Mouse (Mus musculus) neural tube, embryonic 11.5 days (tissue): Measurements from ENCODE around the gene Apc2. TPM values are rescaled to one million over a fixed set of nuclear protein-coding genes. Genes with fewer than 3 reads are reported as not detected.

ENCODE experiments used
- ATAC-seq: fragments of 200-750 bp; cut with Nextera tagmentation; 2 replicates; pipeline ENCODE4 v1.8.0; 2017; ENCODE audit warnings: moderate number of reproducible peaks, mild to moderate bottlenecking, moderate TSS enrichment, moderate library complexity; ENCODE audit not compliant: insufficient read depth, low FRiP score, low TSS enrichment
- DNase-seq: peaks from one replicate; pipeline ENCODE4 v3.0.0-alpha.2; 2015; ENCODE audit warnings: low spot score
- H3K27ac ChIP-seq: fragments of 300-500 bp; sonication (generic); 2 replicates; pipeline ENCODE4 v1.5.1; 2014; ENCODE audit warnings: low read depth, mild to moderate bottlenecking, low read length
- H3K27me3 ChIP-seq: fragments of 300-500 bp; sonication (generic); 2 replicates; pipeline ENCODE4 v1.6.1; 2014; ENCODE audit warnings: mild to moderate bottlenecking, low read length, mixed read lengths; ENCODE audit not compliant: control insufficient read depth, insufficient read depth
- H3K36me3 ChIP-seq: fragments of 300-500 bp; sonication (generic); 2 replicates; pipeline ENCODE4 v1.6.1; 2014; ENCODE audit warnings: mild to moderate bottlenecking, low read length, moderate library complexity, mixed read lengths; ENCODE audit not compliant: control insufficient read depth, insufficient read depth
- H3K4me1 ChIP-seq: fragments of 300-500 bp; sonication (generic); 2 replicates; pipeline ENCODE4 v1.6.1; 2014; ENCODE audit warnings: low read length, mixed read lengths; ENCODE audit not compliant: control insufficient read depth, insufficient read depth
- H3K4me2 ChIP-seq: fragments of 300-500 bp; sonication (generic); 2 replicates; pipeline ENCODE4 v1.6.1; 2014; ENCODE audit warnings: low read depth, mild to moderate bottlenecking, moderate library complexity
- H3K4me3 ChIP-seq: fragments of 300-500 bp; sonication (generic); 2 replicates; pipeline ENCODE4 v1.5.1; 2014; ENCODE audit warnings: low read depth, low read length
- H3K9ac ChIP-seq: fragments of 300-500 bp; sonication (generic); 2 replicates; pipeline ENCODE4 v1.6.1; 2014; ENCODE audit warnings: mild to moderate bottlenecking, low read length
- H3K9me3 ChIP-seq: fragments of 300-500 bp; sonication (generic); 2 replicates; pipeline ENCODE4 v1.6.1; 2016; ENCODE audit warnings: low read length; ENCODE audit not compliant: control insufficient read depth
- WGBS: fragments of 180-500 bp; shearing (Covaris S2); extraction: QIAGEN DNeasy Blood & Tissue Kit; methylation state at CpG from one replicate; pipeline ENCODE4 v1.1.7; 2014; 5-methylcytosine and 5-hydroxymethylcytosine counted together
- polyA plus RNA-seq: library from polyadenylated mRNA; unstranded; fragments of >200 nt; fragmentation: Nextera tagmentation; extraction: Ambion mirVana; gene quantifications from 2 replicates; pipeline ENCODE4 v1.2.1, GENCODE M21; 2014

The Apc2 gene
- polyA plus RNA-seq, 1 experiment from 2014 or later, result 81.4 TPM

- Histone ChIP-seq H3K36me3 (peaks cover 3% of the 10 kb centered on the region), H3K4me2 (peak within 1 kb of the TSS; percentile 65), H3K4me1 (peaks cover 19% of the 10 kb centered on the region), H3K27ac (peak within 1 kb of the TSS; percentile 90), H3K9me3 (no peaks in the 10 kb centered on the region), H3K27me3 (no peaks in the 10 kb centered on the region), H3K4me3 (peak within 1 kb of the TSS; percentile 43), H3K9ac (peak within 1 kb of the TSS; percentile 48)
- under 1% methylated on average over 49 of the region's 49 CpGs for WGBS
- ATAC-seq (peak; percentile 84), DNase-seq (peak; percentile 97)
Observed at GRCm38 (mm10) chr10:80260642-80261584, 34.9 kb upstream of the Apc2 start, which contains the start of the genes Gamt and Dazap1. Gene Gamt, minus strand, starts transcription at chr10:80261012. Gene Dazap1, plus strand, starts transcription at chr10:80261486.

GRCm38 (mm10) chr10:80261585-80261968, 34.2 kb upstream of the Apc2 start:
- Histone ChIP-seq H3K36me3 (peaks cover 1% of the 10 kb centered on the region), H3K4me2 (peak overlapping the region; percentile 65), H3K9ac (peak overlapping the region; percentile 48), H3K27ac (peak overlapping the region; percentile 90), H3K9me3 (no peaks in the 10 kb centered on the region), H3K4me3 (peak overlapping the region; percentile 43), H3K27me3 (no peaks in the 10 kb centered on the region), H3K4me1 (peaks cover 26% of the 10 kb centered on the region)
- peak; percentile 46 for ATAC-seq
- 0% methylated on average over 14 of the region's 14 CpGs for WGBS
- DNase-seq, result peak; percentile 93

DNA sequence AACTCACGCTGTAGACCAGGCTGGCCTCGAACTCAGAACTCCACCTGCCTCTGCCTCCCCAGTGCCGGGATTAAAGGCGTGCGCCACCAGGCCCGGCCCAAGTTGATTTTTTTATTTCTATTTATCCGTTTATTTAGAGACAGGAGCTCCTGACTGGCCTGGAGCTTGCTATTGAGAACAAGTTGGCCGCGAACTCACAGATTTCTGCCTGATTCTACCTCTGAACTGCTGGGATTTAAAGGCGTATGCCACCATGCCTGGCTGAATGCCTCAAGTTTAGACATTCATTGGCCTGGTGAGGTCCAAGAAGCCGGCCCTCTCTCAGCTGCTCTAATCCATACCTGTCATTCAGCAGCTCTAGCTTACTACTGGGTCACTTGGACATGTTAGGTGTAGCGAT, 33.6 kb upstream of the Apc2 start:
- Histone ChIP-seq H3K9ac (no peak overlapping the region), H3K4me3 (no peak overlapping the region), H3K36me3 (no peaks in the 10 kb centered on the region; the same call in 1 of the 2 replicates), H3K27ac (no peak overlapping the region), H3K9me3 (no peaks in the 10 kb centered on the region), H3K4me1 (peaks cover 30% of the 10 kb centered on the region), H3K4me2 (no peak overlapping the region; the same call in 1 of the 2 replicates), H3K27me3 (no peaks in the 10 kb centered on the region)
- 79% methylated on average over 12 of the region's 12 CpGs for WGBS
- DNase-seq (no peak), ATAC-seq (no peak)

- Histone ChIP-seq H3K36me3 (no peaks in the 10 kb centered on the region), H3K9ac (no peak overlapping the region), H3K4me3 (no peak overlapping the region), H3K4me1 (peaks cover 36% of the 10 kb centered on the region), H3K9me3 (no peaks in the 10 kb centered on the region), H3K27me3 (no peaks in the 10 kb centered on the region), H3K4me2 (no peak overlapping the region), H3K27ac (no peak overlapping the region)
- ATAC-seq, result no peak
- WGBS, result 90% methylated on average over 10 of the region's 10 CpGs
- DNase-seq, result no peak
Observed at GRCm38 (mm10) chr10:80262776-80263365, 32.9 kb upstream of the Apc2 start.

DNA sequence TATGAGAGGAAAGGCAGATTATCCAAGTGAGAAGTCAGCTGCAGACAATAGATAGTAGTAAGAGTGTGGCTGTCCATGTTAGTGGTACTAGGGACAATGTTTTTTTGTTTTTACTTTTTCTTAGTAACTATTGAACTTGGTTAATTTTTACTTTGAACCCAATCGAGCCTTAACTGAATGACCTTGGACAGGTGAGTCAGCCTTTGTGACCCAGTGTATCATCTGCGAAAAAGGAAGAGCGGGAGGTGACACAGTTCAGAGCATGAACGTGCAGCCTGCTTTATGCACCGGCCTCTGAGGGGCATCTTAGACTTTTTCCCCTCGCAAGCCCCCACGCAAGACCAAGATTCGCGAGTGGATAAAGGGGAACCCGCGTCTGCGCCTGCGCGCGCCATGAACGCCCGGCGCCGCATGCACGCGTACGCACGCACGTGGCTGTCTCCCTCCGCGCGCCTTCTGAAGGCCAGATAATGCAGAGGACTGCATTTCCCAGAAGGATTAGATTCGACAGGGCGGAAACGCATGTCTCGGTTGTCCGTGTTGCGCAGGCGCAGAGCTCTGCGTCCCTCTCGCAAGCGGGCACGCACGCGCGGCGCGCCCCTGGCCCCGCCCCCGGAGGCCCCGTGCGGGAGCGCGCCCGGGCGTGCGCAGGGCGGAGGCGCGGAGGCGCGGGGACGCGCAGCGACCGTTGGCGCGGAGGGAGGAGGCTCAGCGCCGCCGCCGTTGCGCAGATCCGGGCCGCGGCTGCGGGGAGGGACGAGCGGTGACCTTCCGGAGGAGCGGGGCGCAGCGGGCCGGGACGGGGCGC, 31.2 kb upstream of the Apc2 start:
- no peaks in the 10 kb centered on the region for H3K9me3 ChIP-seq
- no peaks in the 10 kb centered on the region for H3K27me3 ChIP-seq
- peak overlapping the region; percentile 34; the same call in 1 of the 2 replicates for H3K27ac ChIP-seq
- H3K9ac ChIP-seq, result peak overlapping the region; percentile 95
- no peaks in the 10 kb centered on the region for H3K36me3 ChIP-seq
- H3K4me2 ChIP-seq, result peak overlapping the region; percentile 78
- DNase-seq, result peak; percentile 99
- 4% methylated on average over 36 of the region's 81 CpGs for WGBS
- peak overlapping the region; percentile 91 for H3K4me3 ChIP-seq
- ATAC-seq, result peak; percentile 58; the same call in 1 of the 2 replicates
- H3K4me1 ChIP-seq, result peaks cover 32% of the 10 kb centered on the region

DNA sequence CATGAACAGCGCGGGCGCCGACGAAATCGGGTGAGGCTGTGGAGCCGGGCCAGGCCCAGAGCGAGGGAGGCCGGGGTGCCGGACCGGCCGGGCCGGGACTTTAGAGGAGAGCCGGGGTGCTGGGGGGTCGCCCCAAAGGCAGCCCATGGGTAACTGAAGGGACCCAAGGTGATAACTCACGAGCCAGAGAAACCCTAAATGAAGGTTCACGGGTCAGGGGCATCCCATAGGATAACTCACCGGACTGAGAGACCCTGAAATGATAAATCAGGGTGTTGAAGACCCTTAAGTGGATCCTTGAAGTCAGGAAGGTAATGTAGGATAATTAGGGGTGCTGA, 30.7 kb upstream of the Apc2 start:
- Histone ChIP-seq H3K27me3 (no peaks in the 10 kb centered on the region), H3K27ac (peak overlapping the region; percentile 34; the same call in 1 of the 2 replicates), H3K36me3 (no peaks in the 10 kb centered on the region), H3K9ac (peak overlapping the region; percentile 95), H3K4me1 (peaks cover 27% of the 10 kb centered on the region), H3K4me3 (peak overlapping the region; percentile 91), H3K4me2 (peak overlapping the region; percentile 78), H3K9me3 (no peaks in the 10 kb centered on the region)
- ATAC-seq (peak; percentile 7; the same call in 1 of the 2 replicates), DNase-seq (no peak)
- under 1% methylated on average over 18 of the region's 18 CpGs for WGBS

DNA sequence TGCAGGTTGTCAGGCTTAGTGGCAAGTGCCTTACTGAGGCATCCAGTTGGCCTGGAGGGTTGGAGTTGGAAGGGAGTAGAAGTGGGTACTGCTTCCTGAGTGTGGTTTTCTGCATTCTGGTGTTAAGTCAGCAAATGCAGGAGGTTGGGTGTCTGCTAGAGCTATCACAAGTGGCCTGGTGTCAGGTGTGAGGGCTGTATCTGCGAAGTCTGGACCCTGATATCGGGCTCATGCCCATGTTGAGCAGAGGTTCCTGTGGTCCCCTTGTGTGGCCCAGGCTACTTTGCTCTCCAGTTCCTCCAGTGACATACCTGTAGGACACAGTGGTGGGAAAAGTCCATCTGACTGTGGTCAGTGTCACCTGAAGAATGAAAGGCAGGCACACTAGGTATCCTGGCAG, 25.7 kb upstream of the Apc2 start:
- Histone ChIP-seq H3K36me3 (peaks cover 7% of the 10 kb centered on the region), H3K9ac (no peak overlapping the region), H3K4me2 (no peak overlapping the region), H3K9me3 (no peaks in the 10 kb centered on the region), H3K4me1 (peaks cover 20% of the 10 kb centered on the region), H3K27ac (no peak overlapping the region), H3K27me3 (no peaks in the 10 kb centered on the region), H3K4me3 (no peak overlapping the region)
- no peak for ATAC-seq
- WGBS, result 95% methylated on average over 2 of the region's 2 CpGs
- DNase-seq, result no peak

GRCm38 (mm10) chr10:80270734-80271181, 25.0 kb upstream of the Apc2 start:
- Histone ChIP-seq H3K27ac (no peak overlapping the region), H3K36me3 (peaks cover 7% of the 10 kb centered on the region), H3K4me1 (peaks cover 18% of the 10 kb centered on the region), H3K9me3 (no peaks in the 10 kb centered on the region), H3K4me2 (no peak overlapping the region), H3K9ac (no peak overlapping the region; the same call in 1 of the 2 replicates), H3K4me3 (no peak overlapping the region), H3K27me3 (no peaks in the 10 kb centered on the region)
- ATAC-seq (no peak), DNase-seq (no peak)
- WGBS, result 86% methylated on average over 6 of the region's 6 CpGs
